Mouse (Mus musculus) hematopoietic multipotent progenitor cell, adult 10-12 weeks (in vitro differentiated cells): ENCODE measurements around the gene Leap2. TPM values are rescaled to one million over a fixed set of nuclear protein-coding genes. Genes with fewer than 3 reads are reported as not detected.

Experiments used
- polyA plus RNA-seq: library from polyadenylated mRNA; stranded (reverse); fragments of >175 nt; gene quantifications from 2 replicates; pipeline ENCODE4 v1.2.3, GENCODE M21; 2012; ENCODE audit warnings: low replicate concordance

Leap2 gene
- polyA plus RNA-seq, result not detected in 2 replicates

GRCm38 (mm10) chr11:53423036-53423435, at the start of gene Leap2:
Gene Leap2, minus strand, starts transcription at chr11:53423170.

GRCm38 (mm10) chr11:53469968-53470695, 47.2 kb upstream of the Leap2 start, which contains the start of gene Gm9837:
Gene Gm9837, minus strand, starts transcription at chr11:53470479.

GRCm38 (mm10) chr11:53456474-53457371, 33.8 kb upstream of the Leap2 start, which contains the start of the genes Gm10447 and Shroom1:
Gene Gm10447, minus strand, starts transcription at chr11:53457110.
Gene Shroom1, plus strand, starts transcription at chr11:53457205.

GRCm38 (mm10) chr11:53430670-53431346, 7.8 kb upstream of the Leap2 start, which contains the start of the genes Uqcrq and Gdf9:
Gene Uqcrq, minus strand, starts transcription at chr11:53430831.
Gene Gdf9, plus strand, starts transcription at chr11:53431023.

Other genes starting within 250 kb of the Leap2 start
- gene Hspa4, start 122.7 kb downstream of the Leap2 start, polyA plus RNA-seq, result 23.0 and 23.9 TPM in 2 replicates
- gene Zcchc10, start 98.5 kb downstream of the Leap2 start, polyA plus RNA-seq, result 0.71 and 1.5 TPM in 2 replicates
- 7.9 and 8.0 TPM in 2 replicates for gene Aff4, start 72.3 kb downstream of the Leap2 start, polyA plus RNA-seq
- 64.2 and 119 TPM in 2 replicates for gene Uqcrq, start 7.7 kb upstream of the Leap2 start, polyA plus RNA-seq
- gene Gdf9, start 7.9 kb upstream of the Leap2 start, polyA plus RNA-seq, result 0.14 and 0.24 TPM in 2 replicates
- not detected in 2 replicates for gene Gm10447, start 33.9 kb upstream of the Leap2 start, polyA plus RNA-seq
- 0.13 and 0.28 TPM in 2 replicates for gene Shroom1, start 34.0 kb upstream of the Leap2 start, polyA plus RNA-seq
- not detected in 2 replicates for gene Gm9837, start 47.3 kb upstream of the Leap2 start, polyA plus RNA-seq
- gene Gm9945, start 57.0 kb upstream of the Leap2 start, polyA plus RNA-seq, result not detected in 2 replicates
- 0.83 and 6.3 TPM in 2 replicates for gene Sowaha, start 57.1 kb upstream of the Leap2 start, polyA plus RNA-seq
- gene Sept8, start 96.1 kb upstream of the Leap2 start, polyA plus RNA-seq, result 9.5 and 20.4 TPM in 2 replicates
- 1.5 and 3.1 TPM in 2 replicates for gene Kif3a, start 144.2 kb upstream of the Leap2 start, polyA plus RNA-seq
- gene Il4, start 195.5 kb upstream of the Leap2 start, polyA plus RNA-seq, result 0.38 TPM in 1 of 2 replicates, not detected in the other
- 0.15 and 0.26 TPM in 2 replicates for gene Il13, start 211.5 kb upstream of the Leap2 start, polyA plus RNA-seq